Mouse (Mus musculus) frontal cortex, postnatal 10 days (tissue): Measurements from ENCODE around the gene Gm10647.

Experiments
- DNase-seq, 2 experiments: peaks; one replicate each; pipeline ENCODE4 v3.0.0; 2022; ENCODE audit warnings: low spot score in 2 of 2, mixed read lengths in 1 of 2

Gene Gm10647

DNA sequence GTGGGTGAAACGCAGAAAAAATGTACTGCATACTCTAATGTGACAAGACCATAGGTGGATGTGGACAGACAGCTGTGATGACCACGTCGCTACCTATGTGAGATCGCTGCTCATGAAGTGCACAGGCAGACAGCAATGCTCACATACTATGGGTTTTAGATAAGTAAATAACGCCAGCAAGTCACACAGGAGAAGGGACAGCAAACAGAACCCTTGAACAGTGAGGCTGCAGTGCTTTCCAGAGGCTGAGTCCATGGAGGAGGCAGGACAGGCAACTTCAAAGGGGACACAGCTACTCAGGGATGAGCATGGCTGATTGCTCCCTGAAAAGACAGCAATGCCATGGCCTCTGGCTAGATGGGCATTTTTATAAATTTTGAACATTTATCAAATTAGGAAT lies 50.0 kb downstream of the Gm10647 start:
- DNase-seq, result no peak
